Mouse (Mus musculus): Measurements from ENCODE around the gene Fam228b.

DNA sequence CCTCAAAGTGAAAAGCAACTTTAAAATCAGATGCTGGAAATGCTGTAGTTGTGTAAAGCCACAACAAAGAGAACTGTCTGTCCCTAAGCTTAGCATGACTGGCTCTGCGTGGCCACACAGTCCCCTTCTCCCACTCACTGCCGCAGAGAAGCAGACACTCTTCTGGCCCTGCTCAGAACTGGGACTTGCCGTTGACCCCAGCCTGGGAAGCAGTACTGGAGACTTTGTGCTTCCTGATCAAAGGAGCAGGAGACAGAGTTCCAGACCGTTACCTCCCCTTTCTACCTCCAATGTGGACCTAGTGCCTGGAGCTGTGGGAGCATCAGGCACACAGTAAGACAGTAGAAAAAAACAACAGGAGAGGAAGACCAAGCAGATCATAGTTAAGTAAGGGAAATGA, 36.7 kb downstream of the Fam228b start:
- TF ChIP-seq POLR2A (IDR thresholded peaks at IDR 0.05; ENCODE audit: insufficient read depth, low read depth, low read length) (no peak), CTCF (IDR thresholded peaks at IDR 0.05) (no peak)

Data from heart, adult 2 months (tissue).